8 mouse cellular contexts compared by ENCODE assay signal in genomic region chr14:99045378-99046030, GRCm38 (mm10). TPM values are rescaled to one million over a fixed set of nuclear protein-coding genes. Genes with fewer than 3 reads are reported as not detected.
DNase-seq lines count a peak whose midpoint lies in the region; ATAC-seq and TF ChIP-seq lines count a peak whose summit lies in the region.

No protein-coding gene starts in this region.

- peak overlapping the region; percentile 98 for H3K9ac ChIP-seq in forebrain, embryonic 16.5 days (replicated peaks; ENCODE audit: low read depth, low read length)
- H3K9ac ChIP-seq in limb, embryonic 14.5 days (ENCODE audit: low read depth, low read length, severe bottlenecking): peak overlapping the region; percentile 95

- no peaks in the 10 kb centered on the region for H3K27me3 ChIP-seq in forebrain, embryonic 16.5 days (replicated peaks; ENCODE audit: control insufficient read depth, insufficient read depth, low read length)
- no peaks in the 10 kb centered on the region for H3K27me3 ChIP-seq in limb, embryonic 14.5 days (ENCODE audit: control insufficient read depth, insufficient read depth, low read length)
- no peaks in the 10 kb centered on the region for H3K27me3 ChIP-seq in myocyte (ENCODE audit: control insufficient read depth, insufficient read depth, insufficient read length)

- peak overlapping the region; percentile 65 for H3K27ac ChIP-seq in left cerebral cortex, adult 2 months
- peak overlapping the region; percentile 80 for H3K27ac ChIP-seq in forebrain, embryonic 16.5 days (ENCODE audit: low read length)
- peak overlapping the region; percentile 91 for H3K27ac ChIP-seq in limb, embryonic 14.5 days (replicated peaks; ENCODE audit: low read depth, low read length)

- H3K36me3 ChIP-seq in forebrain, embryonic 16.5 days (ENCODE audit: control insufficient read depth, insufficient read depth): no peaks in the 10 kb centered on the region
- H3K36me3 ChIP-seq in limb, embryonic 14.5 days (ENCODE audit: control insufficient read depth, insufficient read depth, low read length): 0 out of 2 replicates have a peak, but pooled peaks cover 4% of the 10 kb centered on the region
- H3K36me3 ChIP-seq in myocyte (ENCODE audit: control insufficient read depth, insufficient read depth): peaks cover 7% of the 10 kb centered on the region

- under 1% methylated on average over 70 of the region's 70 CpGs for WGBS in forebrain, embryonic 16.5 days
- WGBS in limb, embryonic 14.5 days: 3% methylated on average over 53 of the region's 70 CpGs

- DNase-seq in left cerebral cortex, adult 2 months (ENCODE audit: extremely low spot score in 1 of 2, low spot score in 2 of 2): no peak
- no peak for DNase-seq in left cerebral cortex, postnatal 36 days (ENCODE audit: low spot score in 2 of 2)
- peak; percentile 34 for DNase-seq in R1 (ENCODE audit: low read depth, low spot score)
- DNase-seq in limb, embryonic 14.5 days (ENCODE audit: low spot score): no peak
- no peak for DNase-seq in layer of hippocampus, postnatal 14 days (ENCODE audit: low spot score in 2 of 2)
- no peak for DNase-seq in urinary bladder, postnatal 4 days (ENCODE audit: low spot score in 2 of 2)

- no peak for TF ChIP-seq CTCF in left cerebral cortex, adult 2 months (IDR thresholded peaks at IDR 0.05)

- no peaks in the 10 kb centered on the region for H3K9me3 ChIP-seq in forebrain, embryonic 16.5 days (ENCODE audit: control insufficient read depth, low read length)
- no peaks in the 10 kb centered on the region for H3K9me3 ChIP-seq in limb, embryonic 14.5 days (ENCODE audit: control insufficient read depth, low read length)

- H3ac ChIP-seq in myocyte (ENCODE audit: control insufficient read depth, insufficient read length): peak overlapping the region; percentile 99

- intact Hi-C loops in left cerebral cortex, adult 2 months (cut with DNase I): loop anchor here (2.0 kb wide), 1 partner anchor 53 kb away; the partner anchor contains the start of genes Dis3 and Pibf1
- intact Hi-C loops in left cerebral cortex, postnatal 36 days (cut with DNase I): no loop called here

- peak overlapping the region; percentile 75 for H3K4me2 ChIP-seq in forebrain, embryonic 16.5 days (ENCODE audit: low read length)
- H3K4me2 ChIP-seq in limb, embryonic 14.5 days (replicated peaks; ENCODE audit: low read depth, low read length, severe bottlenecking): peak overlapping the region; percentile 68
- peak overlapping the region; percentile 73 for H3K4me2 ChIP-seq in myocyte (ENCODE audit: low read depth)

- peak overlapping the region; percentile 99 for H3K4me3 ChIP-seq in left cerebral cortex, adult 2 months
- H3K4me3 ChIP-seq in forebrain, embryonic 16.5 days (replicated peaks; ENCODE audit: low read length): peak overlapping the region; percentile 98
- peak overlapping the region; percentile 98 for H3K4me3 ChIP-seq in limb, embryonic 14.5 days (replicated peaks; ENCODE audit: low read length)
- H3K4me3 ChIP-seq in myocyte: peak overlapping the region; percentile 87

- H3K4me1 ChIP-seq in forebrain, embryonic 16.5 days (replicated peaks; ENCODE audit: control insufficient read depth, insufficient read depth, low read length): peaks cover 19% of the 10 kb centered on the region
- peaks cover 14% of the 10 kb centered on the region for H3K4me1 ChIP-seq in limb, embryonic 14.5 days (ENCODE audit: control insufficient read depth, insufficient read depth, low read length)

- H3K79me2 ChIP-seq in myocyte (ENCODE audit: control insufficient read depth, insufficient read depth): peaks cover 76% of the 10 kb centered on the region

- ATAC-seq in forebrain, embryonic 16.5 days: peak; percentile 24
- peak; percentile 5 for ATAC-seq in limb, embryonic 14.5 days (ENCODE audit: low FRiP score, low read depth)

- no peak for TF ChIP-seq POLR2A in limb, embryonic 14.5 days (IDR thresholded peaks at IDR 0.05; ENCODE audit: borderline replicate concordance, extremely low read depth, insufficient read depth, insufficient read length)
- TF ChIP-seq POLR2A in myocyte (IDR thresholded peaks at IDR 0.05; ENCODE audit: insufficient read length, low read depth): peak; percentile 78

TF ChIP-seq in myocyte, 11 proteins besides CTCF, POLR2A, EP300 and RAD21:
- TF ChIP-seq POLR2AphosphoS2 (IDR thresholded peaks at IDR 0.05; ENCODE audit: insufficient read length, low read depth) (peak; percentile 60), E2F4 (IDR thresholded peaks at IDR 0.05; ENCODE audit: insufficient read depth) (no peak)

RNA-seq across cellular contexts. Expression of gene Mzt1, which starts 0.4 kb away (rescaled TPM):
- 10 to 100 TPM; 65.5 to 67.0 TPM for total RNA-seq in left cerebral cortex, adult 2 months (2021)
- 10 to 100 TPM; 64.9 to 70.0 TPM for total RNA-seq in left cerebral cortex, postnatal 36 days (2021)
- polyA plus RNA-seq in forebrain, embryonic 16.5 days (2015; fragmentation: Nextera tagmentation; extraction: Ambion mirVana): 120 and 124 TPM in 2 replicates
- 53.2 and 56.0 TPM in 2 replicates for polyA plus RNA-seq in limb, embryonic 14.5 days (2012; rRNA removed)
- polyA plus RNA-seq in limb, embryonic 14.5 days (2014; fragmentation: Nextera tagmentation; extraction: Ambion mirVana): 44.3 and 48.4 TPM in 2 replicates
- 11.2 TPM for polyA plus RNA-seq in myocyte (2012; fragmentation: generic; extraction: Trizol)
- total RNA-seq in layer of hippocampus, postnatal 14 days (2021): 10 to 100 TPM; 52.1 to 55.2 TPM

RNA-seq across cellular contexts. Expression of gene Bora, which starts 0.5 kb away (rescaled TPM):
- 1 to 10 TPM; 2.6 to 4.1 TPM for total RNA-seq in left cerebral cortex, adult 2 months (2021)
- 1 to 10 TPM; 2.6 to 4.5 TPM for total RNA-seq in left cerebral cortex, postnatal 36 days (2021)
- 21.2 TPM in 2 replicates for polyA plus RNA-seq in forebrain, embryonic 16.5 days (2015; fragmentation: Nextera tagmentation; extraction: Ambion mirVana)
- polyA plus RNA-seq in limb, embryonic 14.5 days (2012; rRNA removed): 30.4 and 33.3 TPM in 2 replicates
- polyA plus RNA-seq in limb, embryonic 14.5 days (2014; fragmentation: Nextera tagmentation; extraction: Ambion mirVana): 45.5 and 48.6 TPM in 2 replicates
- 4.3 TPM for polyA plus RNA-seq in myocyte (2012; fragmentation: generic; extraction: Trizol)
- 1 to 10 TPM; 2.8 to 3.3 TPM for total RNA-seq in layer of hippocampus, postnatal 14 days (2021)

RNA-seq across cellular contexts. Expression of gene Rpl36a-ps1, which starts 51.4 kb away (rescaled TPM):
- 1 to 10 TPM in 1 of 2 experiments, not detected in 1; 3.2 TPM for total RNA-seq in left cerebral cortex, adult 2 months (2021)
- total RNA-seq in left cerebral cortex, postnatal 36 days (2021): 1 to 10 TPM in 1 of 2 experiments, not detected in 1; 2.8 TPM
- 0.88 TPM in 1 of 2 replicates, not detected in the other for polyA plus RNA-seq in forebrain, embryonic 16.5 days (2015; fragmentation: Nextera tagmentation; extraction: Ambion mirVana)
- polyA plus RNA-seq in limb, embryonic 14.5 days (2012; rRNA removed): 2.1 and 5.4 TPM in 2 replicates
- polyA plus RNA-seq in limb, embryonic 14.5 days (2014; fragmentation: Nextera tagmentation; extraction: Ambion mirVana): 3.7 and 4.2 TPM in 2 replicates
- polyA plus RNA-seq in myocyte (2012; fragmentation: generic; extraction: Trizol): 12.9 TPM
- 1 to 10 TPM in 1 of 2 experiments, under 1 TPM in 1; 0.90 to 1.4 TPM for total RNA-seq in layer of hippocampus, postnatal 14 days (2021)

RNA-seq across cellular contexts. Expression of gene Pibf1, which starts 53.7 kb away (rescaled TPM):
- total RNA-seq in left cerebral cortex, adult 2 months (2021): 10 to 100 TPM; 13.6 to 15.0 TPM
- total RNA-seq in left cerebral cortex, postnatal 36 days (2021): 10 to 100 TPM; 10.2 to 15.8 TPM
- 22.8 and 22.9 TPM in 2 replicates for polyA plus RNA-seq in forebrain, embryonic 16.5 days (2015; fragmentation: Nextera tagmentation; extraction: Ambion mirVana)
- 7.2 and 9.8 TPM in 2 replicates for polyA plus RNA-seq in limb, embryonic 14.5 days (2012; rRNA removed)
- 14.5 and 17.7 TPM in 2 replicates for polyA plus RNA-seq in limb, embryonic 14.5 days (2014; fragmentation: Nextera tagmentation; extraction: Ambion mirVana)
- polyA plus RNA-seq in myocyte (2012; fragmentation: generic; extraction: Trizol): 2.5 TPM
- total RNA-seq in layer of hippocampus, postnatal 14 days (2021): 10 to 100 TPM; 12.3 to 14.3 TPM

RNA-seq across cellular contexts. Expression of gene Dis3, which starts 54.1 kb away (rescaled TPM):
- 10 to 100 TPM; 17.7 to 18.7 TPM for total RNA-seq in left cerebral cortex, adult 2 months (2021)
- total RNA-seq in left cerebral cortex, postnatal 36 days (2021): 10 to 100 TPM; 14.8 to 18.0 TPM
- 27.1 and 30.2 TPM in 2 replicates for polyA plus RNA-seq in forebrain, embryonic 16.5 days (2015; fragmentation: Nextera tagmentation; extraction: Ambion mirVana)
- 24.3 and 30.7 TPM in 2 replicates for polyA plus RNA-seq in limb, embryonic 14.5 days (2012; rRNA removed)
- 37.6 and 47.4 TPM in 2 replicates for polyA plus RNA-seq in limb, embryonic 14.5 days (2014; fragmentation: Nextera tagmentation; extraction: Ambion mirVana)
- polyA plus RNA-seq in myocyte (2012; fragmentation: generic; extraction: Trizol): 12.3 TPM
- total RNA-seq in layer of hippocampus, postnatal 14 days (2021): 10 to 100 TPM; 20.8 to 21.7 TPM
